Mouse (Mus musculus) midbrain, postnatal 0 days (tissue): ENCODE results near the gene Mfng. TPM values are rescaled to one million over a fixed set of nuclear protein-coding genes. Genes with fewer than 3 reads are reported as not detected.

Experiments
- ATAC-seq: fragments of 200-750 bp; cut with Nextera tagmentation; 2 replicates; pipeline ENCODE4 v1.8.0; 2017; ENCODE audit warnings: moderate number of reproducible peaks, mild to moderate bottlenecking, moderate TSS enrichment, moderate library complexity; ENCODE audit not compliant: low FRiP score
- DNase-seq: peaks from one replicate; pipeline ENCODE4 v3.0.0-alpha.2; 2015; ENCODE audit warnings: low spot score
- H3K27ac ChIP-seq: fragments of 300-500 bp; sonication (generic); 2 replicates; pipeline ENCODE4 v1.5.1; 2014; ENCODE audit warnings: low read depth, mild to moderate bottlenecking, low read length, mixed read lengths
- H3K27me3 ChIP-seq: fragments of 300-500 bp; sonication (generic); 2 replicates; pipeline ENCODE4 v1.6.1; 2014; ENCODE audit warnings: low read length, control low read depth, mixed read lengths; ENCODE audit not compliant: insufficient read depth
- H3K36me3 ChIP-seq: fragments of 300-500 bp; sonication (generic); 2 replicates; pipeline ENCODE4 v1.6.1; 2014; ENCODE audit warnings: low read length, control low read depth, mixed read lengths; ENCODE audit not compliant: insufficient read depth
- H3K4me1 ChIP-seq: fragments of 300-500 bp; sonication (generic); 2 replicates; pipeline ENCODE4 v1.6.1; 2014; ENCODE audit warnings: mild to moderate bottlenecking, control low read depth, antibody characterized with exemption, low read length, mixed read lengths; ENCODE audit not compliant: insufficient read depth
- H3K4me2 ChIP-seq: fragments of 300-500 bp; sonication (generic); 2 replicates; pipeline ENCODE4 v1.6.1; 2014; ENCODE audit warnings: low read depth, mild to moderate bottlenecking, low read length, mixed read lengths; ENCODE audit not compliant: poor library complexity, severe bottlenecking
- H3K4me3 ChIP-seq: fragments of 300-500 bp; sonication (generic); 2 replicates; pipeline ENCODE4 v1.5.1; 2014; ENCODE audit warnings: low read depth, mild to moderate bottlenecking, low read length, moderate library complexity
- H3K9ac ChIP-seq: fragments of 300-500 bp; sonication (generic); replicated peaks from 2 replicates; pipeline ENCODE4 v1.6.1; 2014; ENCODE audit warnings: mild to moderate bottlenecking, low read length, moderate library complexity, mixed read lengths; ENCODE audit not compliant: poor library complexity, severe bottlenecking
- H3K9me3 ChIP-seq: fragments of 300-500 bp; sonication (generic); 2 replicates; pipeline ENCODE4 v1.6.1; 2016; ENCODE audit warnings: low read length, control low read depth
- CTCF ChIP-seq: IDR thresholded peaks from 2 replicates; pipeline ENCODE4 v1.5.1; 2016; ENCODE audit warnings: antibody characterized with exemption, mild to moderate bottlenecking
- WGBS: fragments of 180-500 bp; shearing (Covaris S2); extraction: QIAGEN DNeasy Blood & Tissue Kit; methylation state at CpG from one replicate; pipeline ENCODE4 v1.1.7; 2014; 5-methylcytosine and 5-hydroxymethylcytosine counted together
- polyA plus RNA-seq: library from polyadenylated mRNA; unstranded; fragments of >200 nt; fragmentation: Nextera tagmentation; extraction: Ambion mirVana; gene quantifications from 2 replicates; pipeline ENCODE4 v1.2.1, GENCODE M21; 2015
- total RNA-seq: library from RNA; depleted of rRNA; stranded (reverse); fragments of >200 nt; gene quantifications from 2 replicates; pipeline ENCODE4 v1.2.3, GENCODE M21; 2014

Mfng gene
- total and polyA plus RNA-seq, 2 experiments from 2014 or later: 4.6 to 8.1 TPM

DNA sequence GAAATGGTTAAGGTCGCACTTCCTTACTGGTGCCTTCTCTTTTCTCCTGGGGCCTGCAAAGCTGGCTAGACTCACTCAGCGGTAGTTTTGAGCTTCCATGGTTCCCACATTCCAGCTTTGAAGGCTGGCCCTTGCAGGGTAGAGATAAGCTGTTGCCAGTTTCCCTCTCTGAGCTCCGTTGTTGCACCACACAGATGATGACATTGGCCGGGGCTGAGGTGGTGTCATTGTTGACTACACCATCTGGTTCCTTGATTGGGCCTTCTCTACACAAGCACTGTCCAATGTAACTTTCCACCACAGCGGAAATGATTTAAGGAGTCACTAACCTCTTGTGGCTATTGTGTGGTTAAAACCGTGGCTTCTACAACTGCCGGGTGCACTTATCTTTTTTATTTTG is 52.7 kb downstream of the Mfng start:
- ATAC-seq (no peak), DNase-seq (no peak)
- 75% methylated on average over 7 of the region's 7 CpGs for WGBS
- no peaks in the 10 kb centered on the region for H3K36me3 ChIP-seq
- H3K9ac ChIP-seq: no peak overlapping the region
- H3K27ac ChIP-seq: no peak overlapping the region
- H3K9me3 ChIP-seq: no peaks in the 10 kb centered on the region
- no peak overlapping the region for H3K4me2 ChIP-seq
- H3K4me3 ChIP-seq: no peak overlapping the region
- no peak for TF ChIP-seq CTCF
- H3K4me1 ChIP-seq: peaks cover 7% of the 10 kb centered on the region; the same call in 1 of the 2 replicates
- H3K27me3 ChIP-seq: peaks cover 7% of the 10 kb centered on the region; the same call in 1 of the 2 replicates

GRCm38 (mm10) chr15:78720094-78720493 is 53.2 kb downstream of the Mfng start:
- peak; percentile 83 for DNase-seq
- Histone ChIP-seq H3K36me3 (no peaks in the 10 kb centered on the region), H3K27ac (no peak overlapping the region), H3K4me1 (peaks cover 11% of the 10 kb centered on the region; the same call in 1 of the 2 replicates), H3K27me3 (peaks cover 7% of the 10 kb centered on the region; the same call in 1 of the 2 replicates), H3K4me2 (peak overlapping the region; percentile 86), H3K4me3 (no peak overlapping the region), H3K9me3 (no peaks in the 10 kb centered on the region), H3K9ac (no peak overlapping the region)
- WGBS: 2% methylated on average over 16 of the region's 16 CpGs
- peak; percentile 83 for TF ChIP-seq CTCF
- no peak for ATAC-seq

DNA sequence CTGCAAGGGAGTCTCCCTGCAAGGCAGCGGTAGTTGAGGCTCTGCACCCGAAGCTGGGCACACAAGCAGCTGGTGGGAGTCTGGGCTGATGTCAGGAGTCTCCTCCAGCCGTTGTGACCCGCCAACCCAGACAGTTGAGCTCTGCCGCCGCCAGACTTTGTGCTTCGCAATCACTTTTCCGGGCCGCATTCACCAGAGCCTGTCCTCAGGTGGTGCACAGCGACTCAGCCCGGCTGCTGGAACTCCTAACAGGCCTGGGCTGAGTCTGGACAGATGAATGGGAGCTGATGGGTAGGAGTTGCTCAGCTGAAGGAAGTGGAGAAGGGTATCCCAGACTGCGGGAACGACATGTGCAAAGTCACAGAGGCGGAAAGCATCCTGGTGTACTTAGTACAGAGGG is 53.9 kb downstream of the Mfng start:
- Histone ChIP-seq H3K36me3 (no peaks in the 10 kb centered on the region), H3K27me3 (peaks cover 7% of the 10 kb centered on the region; the same call in 1 of the 2 replicates), H3K4me1 (peaks cover 11% of the 10 kb centered on the region; the same call in 1 of the 2 replicates), H3K9ac (no peak overlapping the region), H3K4me2 (peak overlapping the region; percentile 86), H3K9me3 (no peaks in the 10 kb centered on the region), H3K4me3 (peak overlapping the region; percentile 72; the same call in 1 of the 2 replicates), H3K27ac (no peak overlapping the region)
- TF ChIP-seq CTCF: no peak
- ATAC-seq (no peak), DNase-seq (no peak)
- WGBS: 7% methylated on average over 14 of the region's 14 CpGs

DNA sequence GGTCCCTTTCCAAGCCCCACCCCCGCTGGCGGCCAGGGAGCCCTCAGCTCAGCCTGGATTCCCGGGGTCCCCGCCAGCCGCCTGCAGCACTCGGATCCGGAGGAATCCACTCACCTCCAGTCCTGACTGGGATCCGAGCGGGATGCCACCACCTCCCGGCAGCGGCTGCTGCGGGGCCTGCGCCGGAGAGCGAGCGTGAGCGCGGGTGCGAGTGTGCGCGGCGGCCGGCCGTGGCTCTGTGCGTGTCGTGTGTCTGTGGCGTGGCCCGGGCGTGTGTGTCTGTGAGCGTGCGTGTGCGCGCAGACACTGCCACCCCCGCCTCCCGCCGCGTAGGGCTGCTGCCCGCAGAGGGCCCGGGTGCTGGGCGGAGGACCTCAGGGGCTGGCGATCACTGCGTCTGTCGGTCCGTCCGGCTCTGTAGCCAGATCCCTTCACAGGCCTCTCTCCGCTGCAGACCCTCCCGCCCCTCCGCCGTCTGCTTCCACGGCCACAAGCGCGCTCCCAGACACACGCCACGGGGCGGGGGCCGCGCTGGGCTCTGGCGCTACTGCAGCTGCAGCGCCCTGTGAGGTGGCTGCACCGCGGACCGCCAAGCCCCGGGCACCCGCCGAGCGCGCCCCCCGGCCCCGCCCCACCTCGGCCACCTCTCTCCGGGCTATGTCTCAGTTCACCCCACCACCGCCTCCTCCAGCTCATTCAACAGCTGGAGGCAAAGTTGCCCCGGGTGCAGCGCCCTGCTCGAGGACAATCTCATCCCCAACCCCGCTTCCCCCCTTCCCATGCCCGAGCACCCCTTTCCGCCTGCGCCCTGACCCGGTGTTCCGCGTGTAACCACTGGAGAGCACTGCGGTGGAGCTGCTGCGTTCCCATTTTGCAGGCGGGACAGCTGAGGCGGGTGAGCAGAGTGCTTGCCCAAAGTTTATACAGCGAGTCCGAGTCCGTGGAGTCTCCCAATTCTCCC is 54.7 kb downstream of the Mfng start, which contains the start of gene Elfn2:
Elfn2 (minus strand) TSS at position 482 of the 961 bp plus-strand sequence.
- peak; percentile 61; the same call in 1 of the 2 replicates for ATAC-seq

DNA sequence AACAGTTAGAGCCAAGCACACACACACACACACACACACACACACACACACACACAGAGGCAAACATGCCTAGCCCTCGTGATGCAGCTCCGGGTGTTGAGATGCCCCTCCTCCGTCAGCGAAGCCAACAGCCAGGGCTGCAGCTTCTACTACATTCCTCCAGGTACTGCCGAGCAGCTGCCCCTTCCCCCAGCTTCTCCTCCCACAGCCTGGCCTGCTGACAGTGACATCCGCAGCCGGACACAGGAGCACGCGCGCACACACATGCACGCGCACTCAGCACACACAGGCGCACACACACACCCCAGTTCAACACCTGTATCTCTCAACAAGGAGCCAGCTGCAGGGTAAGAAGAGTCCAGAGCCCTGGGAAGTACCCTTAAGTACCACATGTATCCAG is 56.3 kb downstream of the Mfng start:
- H3K4me1 ChIP-seq: peaks cover 17% of the 10 kb centered on the region
- H3K27ac ChIP-seq: peak overlapping the region; percentile 75
- H3K4me2 ChIP-seq: peak overlapping the region; percentile 86
- H3K9ac ChIP-seq: peak overlapping the region; percentile 79
- H3K4me3 ChIP-seq: peak overlapping the region; percentile 72
- H3K27me3 ChIP-seq: peaks cover 7% of the 10 kb centered on the region; the same call in 1 of the 2 replicates
- no peak for TF ChIP-seq CTCF
- H3K36me3 ChIP-seq: no peaks in the 10 kb centered on the region
- H3K9me3 ChIP-seq: no peaks in the 10 kb centered on the region
- 38% methylated on average over 13 of the region's 13 CpGs for WGBS
- no peak for ATAC-seq
- no peak for DNase-seq

More for the DNA sequence above, 54.7 kb downstream of the Mfng start, which contains the start of gene Elfn2:
- peak within 1 kb of the TSS; percentile 86 for H3K4me2 ChIP-seq
- no peaks in the 10 kb centered on the region for H3K9me3 ChIP-seq
- peak; percentile 54 for DNase-seq
- peak within 1 kb of the TSS; percentile 79 for H3K9ac ChIP-seq
- peak; percentile 43 for TF ChIP-seq CTCF
- peak within 1 kb of the TSS; percentile 72 for H3K4me3 ChIP-seq
- H3K4me1 ChIP-seq: peaks cover 11% of the 10 kb centered on the region; the same call in 1 of the 2 replicates
- peaks cover 7% of the 10 kb centered on the region; the same call in 1 of the 2 replicates for H3K27me3 ChIP-seq
- H3K36me3 ChIP-seq: no peaks in the 10 kb centered on the region
- 3% methylated on average over 70 of the region's 89 CpGs for WGBS
- peak within 1 kb of the TSS; percentile 75 for H3K27ac ChIP-seq
